Mouse (Mus musculus) ovary, adult 10 weeks (tissue): Measurements from ENCODE around the gene Lime1. TPM values are rescaled to one million over a fixed set of nuclear protein-coding genes. Genes with fewer than 3 reads are reported as not detected.

ENCODE experiments used
- polyA plus RNA-seq: library from polyadenylated mRNA; stranded (reverse); fragments of 350-450 nt; fragmentation: Illumina TruSeq; extraction: RNeasy Lipid Tissue Mini Kit (QIAGEN cat#74804); gene quantifications from one replicate; pipeline ENCODE4 v1.2.3, GENCODE M21; 2014

The Lime1 gene
- polyA plus RNA-seq: 0.88 TPM

GRCm38 (mm10) chr2:181379778-181380177 lies at the start of gene Lime1:
Lime1 (plus strand) TSS chr2:181380078.

GRCm38 (mm10) chr2:181364860-181365596 lies 14.8 kb upstream of the Lime1 start, which contains the start of the genes Zgpat and Arfrp1:
Zgpat (plus strand) TSS chr2:181364928.
Arfrp1 (minus strand) TSS chr2:181365404.

Other genes with a start within 250 kb of the Lime1 start
- not detected for gene Kcnq2, start 244.8 kb upstream of the Lime1 start, polyA plus RNA-seq
- not detected for gene Eef1a2, start 223.1 kb upstream of the Lime1 start, polyA plus RNA-seq
- gene Ppdpf, start 192.8 kb upstream of the Lime1 start, polyA plus RNA-seq: 7.9 TPM
- gene Ptk6, start 177.3 kb upstream of the Lime1 start, polyA plus RNA-seq: not detected
- gene Srms, start 166.9 kb upstream of the Lime1 start, polyA plus RNA-seq: not detected
- not detected for gene Fndc11, start 160.1 kb upstream of the Lime1 start, polyA plus RNA-seq
- 1.2 TPM for gene Helz2, start 138.1 kb upstream of the Lime1 start, polyA plus RNA-seq
- gene Gmeb2, start 92.0 kb upstream of the Lime1 start, polyA plus RNA-seq: 5.6 TPM
- not detected for gene Stmn3, start 65.6 kb upstream of the Lime1 start, polyA plus RNA-seq
- gene Rtel1, start 60.3 kb upstream of the Lime1 start, polyA plus RNA-seq: 7.9 TPM
- gene Zgpat, start 15.2 kb upstream of the Lime1 start, polyA plus RNA-seq: 0.86 TPM
- gene Arfrp1, start 14.7 kb upstream of the Lime1 start, polyA plus RNA-seq: 28.3 TPM
- 11.5 TPM for gene Zbtb46, start 79.3 kb downstream of the Lime1 start, polyA plus RNA-seq
- not detected for gene Abhd16b, start 113.1 kb downstream of the Lime1 start, polyA plus RNA-seq
- 69.5 TPM for gene Tpd52l2, start 117.1 kb downstream of the Lime1 start, polyA plus RNA-seq
- 43.8 TPM for gene Dnajc5, start 140.4 kb downstream of the Lime1 start, polyA plus RNA-seq
- gene Uckl1, start 204.8 kb downstream of the Lime1 start, polyA plus RNA-seq: 9.2 TPM
- 55.6 TPM for gene Prpf6, start 211.8 kb downstream of the Lime1 start, polyA plus RNA-seq
- gene Zfp512b, start 212.7 kb downstream of the Lime1 start, polyA plus RNA-seq: 3.9 TPM
- 6.8 TPM for gene Samd10, start 219.1 kb downstream of the Lime1 start, polyA plus RNA-seq